Mouse (Mus musculus) forelimb bud, embryonic 11.5 days (tissue): ENCODE measurements around the gene Tnrc6c.
A peak's percentile ranks its signal among the peaks of the same experiment; 100 is the strongest.
"Not testable (repeated sequence)": the region's sequence is repeated elsewhere in the genome, so short reads cannot be mapped to it uniquely, and the experiment has no call there.

Experiments used
- DNase-seq: peaks from one replicate; pipeline ENCODE4 v3.0.0-alpha.2; 2012; ENCODE audit warnings: low read depth, low spot score

Gene Tnrc6c

GRCm38 (mm10) chr11:117768725-117769682 is 114.9 kb downstream of the Tnrc6c start:
- DNase-seq: no peak

- no peak for DNase-seq
Measured at GRCm38 (mm10) chr11:117769683-117770047, 115.6 kb downstream of the Tnrc6c start.

- DNase-seq: no peak
Measured at GRCm38 (mm10) chr11:117770407-117770806, 116.3 kb downstream of the Tnrc6c start.

- DNase-seq: no peak
Measured at GRCm38 (mm10) chr11:117772352-117772751, 118.3 kb downstream of the Tnrc6c start.

- DNase-seq: no peak
Measured at GRCm38 (mm10) chr11:117774925-117775324, 120.8 kb downstream of the Tnrc6c start.

GRCm38 (mm10) chr11:117775540-117775939 is 121.5 kb downstream of the Tnrc6c start:
- DNase-seq: no peak

- no peak for DNase-seq
Measured at GRCm38 (mm10) chr11:117776085-117776792, 122.2 kb downstream of the Tnrc6c start.

GRCm38 (mm10) chr11:117777111-117777510 is 123.0 kb downstream of the Tnrc6c start:
- no peak for DNase-seq

- DNase-seq: no peak
Measured at GRCm38 (mm10) chr11:117778031-117778430, 123.9 kb downstream of the Tnrc6c start.

- DNase-seq: no peak
Measured at GRCm38 (mm10) chr11:117778851-117779433, 124.9 kb downstream of the Tnrc6c start.

- DNase-seq: peak; percentile 60
Measured at GRCm38 (mm10) chr11:117779434-117780198, 125.5 kb downstream of the Tnrc6c start.

GRCm38 (mm10) chr11:117780199-117780515 is 126.1 kb downstream of the Tnrc6c start:
- no peak for DNase-seq

- peak; percentile 88 for DNase-seq
Measured at GRCm38 (mm10) chr11:117780582-117781111, 126.6 kb downstream of the Tnrc6c start.

GRCm38 (mm10) chr11:117781199-117781821 is 127.2 kb downstream of the Tnrc6c start:
- DNase-seq: no peak

GRCm38 (mm10) chr11:117781993-117782704 is 128.1 kb downstream of the Tnrc6c start, which contains the start of the genes Tmc8 and Tmc6:
TSS of gene Tmc8 (plus strand) at chr11:117782076.
TSS of gene Tmc6 (minus strand) at chr11:117782198.
- no peak for DNase-seq

GRCm38 (mm10) chr11:117782705-117783034 is 128.6 kb downstream of the Tnrc6c start:
- no peak for DNase-seq

- DNase-seq: peak; percentile 50
Measured at GRCm38 (mm10) chr11:117783089-117783488, 129.0 kb downstream of the Tnrc6c start.

- peak; percentile 19 for DNase-seq
Measured at GRCm38 (mm10) chr11:117783683-117784309, 129.7 kb downstream of the Tnrc6c start.

- no peak for DNase-seq
Measured at GRCm38 (mm10) chr11:117786294-117786693, 132.2 kb downstream of the Tnrc6c start.

GRCm38 (mm10) chr11:117788481-117788880 is 134.4 kb downstream of the Tnrc6c start:
- not testable (repeated sequence) for DNase-seq
